Mouse (Mus musculus) left cerebral cortex, adult 2 months (tissue): ENCODE measurements around the gene Esr1. TPM values are rescaled to one million over a fixed set of nuclear protein-coding genes. Genes with fewer than 3 reads are reported as not detected.

Experiments
- DNase-seq, 2 experiments: peaks; one replicate each; pipeline ENCODE4 v3.0.0; 2021 to 2022; ENCODE audit warnings: low spot score in 2 of 2, mixed read lengths in 1 of 2; ENCODE audit errors: extremely low spot score in 1 of 2
- H3K27ac ChIP-seq: fragments of 200-600 bp; 2 replicates; pipeline ENCODE4 v1.8.1; 2022
- H3K4me3 ChIP-seq: fragments of 200-600 bp; 2 replicates; pipeline ENCODE4 v1.8.1; 2022
- CTCF ChIP-seq: fragments of 200-600 bp; IDR thresholded peaks from 2 replicates; pipeline ENCODE4 v1.8.1; 2022; ENCODE audit warnings: antibody characterized with exemption, mild to moderate bottlenecking, moderate library complexity
- intact Hi-C: fragments of 180-260 bp; cut with DNase I; formaldehyde crosslinking; loops from one replicate; pipeline ENCODE4 v1.15.1; 2025
- total RNA-seq, 2 experiments: library from RNA; stranded (reverse); gene quantifications; 2 replicates each; pipeline ENCODE4 v1.2.3; 2021

Gene Esr1
- total RNA-seq, 2 experiments from 2014 or later, result 2.3 to 3.8 TPM

- TF ChIP-seq CTCF, result no peak
- H3K4me3 ChIP-seq, result no peak overlapping the region
- DNase-seq, result no peak
- H3K27ac ChIP-seq, result no peak overlapping the region
- intact Hi-C loops, result no loop called here
These were observed 175.7 kb downstream of the Esr1 start for GRCm38 (mm10) chr10:4787003-4787628.

- TF ChIP-seq CTCF, result no peak
- no peak overlapping the region for H3K4me3 ChIP-seq
- intact Hi-C loops, result no loop called here
- DNase-seq, result no peak
- H3K27ac ChIP-seq, result no peak overlapping the region
These were observed 186.9 kb downstream of the Esr1 start for GRCm38 (mm10) chr10:4798268-4798808.

- DNase-seq, result no peak
- Histone ChIP-seq H3K27ac (no peak overlapping the region), H3K4me3 (no peak overlapping the region)
- no peak for TF ChIP-seq CTCF
- intact Hi-C loops, result no loop called here
These were observed 213.0 kb downstream of the Esr1 start for GRCm38 (mm10) chr10:4824366-4824765.

GRCm38 (mm10) chr10:4830592-4830991 is 219.2 kb downstream of the Esr1 start:
- no peak for TF ChIP-seq CTCF
- no peak overlapping the region for H3K27ac ChIP-seq
- no peak for DNase-seq
- intact Hi-C loops, result no loop called here
- H3K4me3 ChIP-seq, result no peak overlapping the region

- TF ChIP-seq CTCF, result no peak
- intact Hi-C loops, result no loop called here
- no peak overlapping the region for H3K27ac ChIP-seq
These were observed 226.7 kb downstream of the Esr1 start for GRCm38 (mm10) chr10:4838099-4838498.

GRCm38 (mm10) chr10:4841039-4841438 is 229.6 kb downstream of the Esr1 start:
- Histone ChIP-seq H3K27ac (no peak overlapping the region), H3K4me3 (no peak overlapping the region)
- DNase-seq, result no peak
- no peak for TF ChIP-seq CTCF
- intact Hi-C loops, result no loop called here

More at GRCm38 (mm10) chr10:4838099-4838498, 226.7 kb downstream of the Esr1 start:
- DNase-seq, result no peak
- no peak overlapping the region for H3K4me3 ChIP-seq

- DNase-seq, result no peak
- no peak overlapping the region for H3K27ac ChIP-seq
- intact Hi-C loops, result no loop called here
- H3K4me3 ChIP-seq, result no peak overlapping the region
- no peak for TF ChIP-seq CTCF
These were observed 236.1 kb downstream of the Esr1 start for GRCm38 (mm10) chr10:4847523-4847922.

- TF ChIP-seq CTCF, result peak; percentile 48
- no peak overlapping the region for H3K4me3 ChIP-seq
- H3K27ac ChIP-seq, result no peak overlapping the region
- peak in 1 of 2 experiments; percentile 16 for DNase-seq
- intact Hi-C loops, result loop anchor here (5.0 kb wide), 1 partner anchor 167 kb away; no protein-coding TSS in a partner anchor
These were observed 238.5 kb downstream of the Esr1 start for GRCm38 (mm10) chr10:4849881-4850280.

- H3K4me3 ChIP-seq, result no peak overlapping the region
- intact Hi-C loops, result no loop called here
- TF ChIP-seq CTCF, result no peak
- no peak overlapping the region for H3K27ac ChIP-seq
- DNase-seq, result no peak
These were observed 263.8 kb downstream of the Esr1 start for GRCm38 (mm10) chr10:4875076-4875737.

GRCm38 (mm10) chr10:4881391-4881790 is 270.0 kb downstream of the Esr1 start:
- DNase-seq, result no peak

GRCm38 (mm10) chr10:4885506-4885905 is 274.1 kb downstream of the Esr1 start:
- DNase-seq, result no peak
- Histone ChIP-seq H3K27ac (no peak overlapping the region), H3K4me3 (no peak overlapping the region)
- TF ChIP-seq CTCF, result no peak
- intact Hi-C loops, result no loop called here

More at GRCm38 (mm10) chr10:4881391-4881790, 270.0 kb downstream of the Esr1 start:
- TF ChIP-seq CTCF, result no peak
- no peak overlapping the region for H3K4me3 ChIP-seq
- intact Hi-C loops, result no loop called here
- H3K27ac ChIP-seq, result no peak overlapping the region

GRCm38 (mm10) chr10:4885961-4886360 is 274.6 kb downstream of the Esr1 start:
- TF ChIP-seq CTCF, result no peak
- peak in 1 of 2 experiments; percentile 10 for DNase-seq
- no peak overlapping the region for H3K27ac ChIP-seq
- intact Hi-C loops, result no loop called here
- no peak overlapping the region for H3K4me3 ChIP-seq
